Mouse (Mus musculus) heart, embryonic 11.5 days (tissue): ENCODE data around the gene Manbal. TPM values are rescaled to one million over a fixed set of nuclear protein-coding genes. Genes with fewer than 3 reads are reported as not detected.

Experiments used
- ATAC-seq: fragments of 200-750 bp; cut with Nextera tagmentation; replicated peaks from 2 replicates; pipeline ENCODE4 v1.8.0; 2017; ENCODE audit warnings: moderate library complexity; ENCODE audit not compliant: insufficient number of reproducible peaks, low FRiP score, low TSS enrichment
- H3K27ac ChIP-seq: fragments of 300-500 bp; sonication (generic); 2 replicates; pipeline ENCODE4 v1.5.1; 2014; ENCODE audit warnings: mild to moderate bottlenecking, low read depth, low read length
- H3K27me3 ChIP-seq: fragments of 300-500 bp; sonication (generic); 2 replicates; pipeline ENCODE4 v1.6.1; 2014; ENCODE audit warnings: mild to moderate bottlenecking, low read length, mixed read lengths; ENCODE audit not compliant: control insufficient read depth, insufficient read depth
- H3K36me3 ChIP-seq: fragments of 300-500 bp; sonication (generic); 2 replicates; pipeline ENCODE4 v1.6.1; 2014; ENCODE audit warnings: mild to moderate bottlenecking, low read length, moderate library complexity, mixed read lengths; ENCODE audit not compliant: control insufficient read depth, insufficient read depth
- H3K4me1 ChIP-seq: fragments of 300-500 bp; sonication (generic); 2 replicates; pipeline ENCODE4 v1.6.1; 2014; ENCODE audit warnings: low read length; ENCODE audit not compliant: control insufficient read depth, insufficient read depth
- H3K4me2 ChIP-seq: fragments of 300-500 bp; sonication (generic); 2 replicates; pipeline ENCODE4 v1.6.1; 2014; ENCODE audit warnings: mild to moderate bottlenecking, moderate library complexity
- H3K4me3 ChIP-seq: fragments of 300-500 bp; sonication (generic); 2 replicates; pipeline ENCODE4 v1.5.1; 2014; ENCODE audit warnings: low read depth, low read length
- H3K9ac ChIP-seq: fragments of 300-500 bp; sonication (generic); 2 replicates; pipeline ENCODE4 v1.6.1; 2014; ENCODE audit warnings: mild to moderate bottlenecking, low read depth, low read length, moderate library complexity
- H3K9me3 ChIP-seq: fragments of 300-500 bp; sonication (generic); replicated peaks from 2 replicates; pipeline ENCODE4 v1.6.1; 2016; ENCODE audit warnings: low read length; ENCODE audit not compliant: control insufficient read depth
- WGBS: fragments of 180-500 bp; shearing (Covaris S2); extraction: QIAGEN DNeasy Blood & Tissue Kit; methylation state at CpG from one replicate; pipeline ENCODE4 v1.1.7; 2014; ENCODE audit not compliant: insufficient replicate concordance; 5-methylcytosine and 5-hydroxymethylcytosine counted together
- polyA plus RNA-seq: library from polyadenylated mRNA; unstranded; fragments of >200 nt; fragmentation: Nextera tagmentation; extraction: Ambion mirVana; gene quantifications from 2 replicates; pipeline ENCODE4 v1.2.1, GENCODE M21; 2014

Gene Manbal
- polyA plus RNA-seq, 1 experiment from 2014 or later = 29.8 TPM

GRCm38 (mm10) chr2:157428351-157429139 is 61.2 kb downstream of the Manbal start:
- Histone ChIP-seq H3K9me3 (no peaks in the 10 kb centered on the region), H3K36me3 (no peaks in the 10 kb centered on the region), H3K4me2 (no peak overlapping the region), H3K27ac (no peak overlapping the region), H3K4me1 (peaks cover 29% of the 10 kb centered on the region), H3K9ac (no peak overlapping the region), H3K27me3 (no peaks in the 10 kb centered on the region), H3K4me3 (no peak overlapping the region)
- ATAC-seq = no peak
- WGBS = 72% methylated on average over 13 of the region's 13 CpGs

- Histone ChIP-seq H3K4me2 (no peak overlapping the region), H3K27me3 (no peaks in the 10 kb centered on the region), H3K9me3 (no peaks in the 10 kb centered on the region), H3K4me3 (no peak overlapping the region), H3K27ac (no peak overlapping the region), H3K9ac (no peak overlapping the region), H3K4me1 (peaks cover 37% of the 10 kb centered on the region), H3K36me3 (no peaks in the 10 kb centered on the region)
- WGBS = 79% methylated on average over 7 of the region's 7 CpGs
- no peak for ATAC-seq
Measured at GRCm38 (mm10) chr2:157429735-157430134, 62.3 kb downstream of the Manbal start.

GRCm38 (mm10) chr2:157430667-157431429 is 63.5 kb downstream of the Manbal start:
- peaks cover 39% of the 10 kb centered on the region for H3K4me1 ChIP-seq
- H3K27ac ChIP-seq = no peak overlapping the region

GRCm38 (mm10) chr2:157431912-157432311 is 64.5 kb downstream of the Manbal start:
- Histone ChIP-seq H3K9ac (peak overlapping the region; percentile 35; the same call in 1 of the 2 replicates), H3K4me3 (no peak overlapping the region), H3K9me3 (no peaks in the 10 kb centered on the region), H3K4me1 (peaks cover 39% of the 10 kb centered on the region), H3K27ac (no peak overlapping the region), H3K36me3 (no peaks in the 10 kb centered on the region), H3K4me2 (no peak overlapping the region), H3K27me3 (no peaks in the 10 kb centered on the region)
- ATAC-seq = no peak
- WGBS = 75% methylated on average over 5 of the region's 5 CpGs

More at GRCm38 (mm10) chr2:157430667-157431429, 63.5 kb downstream of the Manbal start:
- Histone ChIP-seq H3K27me3 (no peaks in the 10 kb centered on the region), H3K9me3 (no peaks in the 10 kb centered on the region), H3K36me3 (no peaks in the 10 kb centered on the region), H3K4me2 (no peak overlapping the region), H3K4me3 (no peak overlapping the region), H3K9ac (no peak overlapping the region)
- 74% methylated on average over 4 of the region's 4 CpGs for WGBS
- ATAC-seq = no peak

GRCm38 (mm10) chr2:157432476-157432875 is 65.1 kb downstream of the Manbal start:
- Histone ChIP-seq H3K9me3 (no peaks in the 10 kb centered on the region), H3K4me3 (no peak overlapping the region), H3K9ac (no peak overlapping the region), H3K4me1 (peaks cover 39% of the 10 kb centered on the region), H3K4me2 (no peak overlapping the region), H3K27ac (no peak overlapping the region), H3K27me3 (no peaks in the 10 kb centered on the region), H3K36me3 (no peaks in the 10 kb centered on the region)
- ATAC-seq = no peak
- 71% methylated on average over 9 of the region's 9 CpGs for WGBS

GRCm38 (mm10) chr2:157434041-157434440 is 66.6 kb downstream of the Manbal start:
- H3K4me2 ChIP-seq = no peak overlapping the region
- no peak overlapping the region for H3K4me3 ChIP-seq
- no peak overlapping the region for H3K27ac ChIP-seq
- H3K27me3 ChIP-seq = no peaks in the 10 kb centered on the region
- WGBS = 27% methylated on average over 9 of the region's 9 CpGs
- no peak overlapping the region for H3K9ac ChIP-seq
- H3K9me3 ChIP-seq = no peaks in the 10 kb centered on the region
- H3K4me1 ChIP-seq = peaks cover 39% of the 10 kb centered on the region
- H3K36me3 ChIP-seq = no peaks in the 10 kb centered on the region
- ATAC-seq = no peak

GRCm38 (mm10) chr2:157434497-157434896 is 67.1 kb downstream of the Manbal start:
- Histone ChIP-seq H3K4me1 (peaks cover 36% of the 10 kb centered on the region), H3K36me3 (no peaks in the 10 kb centered on the region), H3K4me2 (no peak overlapping the region), H3K9ac (0 out of 2 replicates have a peak overlapping the region, but pooled peaks have one; percentile 7), H3K4me3 (no peak overlapping the region), H3K27ac (no peak overlapping the region), H3K9me3 (no peaks in the 10 kb centered on the region), H3K27me3 (no peaks in the 10 kb centered on the region)
- peak; percentile 24; the same call in 1 of the 2 replicates for ATAC-seq
- WGBS = 28% methylated on average over 6 of the region's 6 CpGs

- Histone ChIP-seq H3K4me2 (no peak overlapping the region), H3K4me3 (no peak overlapping the region), H3K27me3 (no peaks in the 10 kb centered on the region), H3K9me3 (peaks cover 3% of the 10 kb centered on the region; the same call in 1 of the 2 replicates), H3K4me1 (peaks cover 30% of the 10 kb centered on the region), H3K9ac (no peak overlapping the region), H3K36me3 (peaks cover 14% of the 10 kb centered on the region), H3K27ac (no peak overlapping the region)
- no peak for ATAC-seq
- WGBS = 63% methylated on average over 11 of the region's 11 CpGs
Measured at GRCm38 (mm10) chr2:157436496-157436895, 69.1 kb downstream of the Manbal start.
